Mouse (Mus musculus) lung, adult 2 months (tissue): ENCODE results near the gene Smyd3. TPM values are rescaled to one million over a fixed set of nuclear protein-coding genes. Genes with fewer than 3 reads are reported as not detected.

Source experiments
- DNase-seq: peaks from one replicate; pipeline ENCODE4 v3.0.0; 2022
- H3K4me1 ChIP-seq: fragments of 200-500 bp; 2 replicates; pipeline ENCODE4 v1.6.1; 2011; ENCODE audit warnings: low read length; ENCODE audit not compliant: control insufficient read depth, insufficient read depth
- H3K4me3 ChIP-seq: fragments of 200-500 bp; replicated peaks from 2 replicates; pipeline ENCODE3; 2011; ENCODE audit warnings: low read depth, mild to moderate bottlenecking, control low read depth, low read length; ENCODE audit errors: extremely low read depth
- CTCF ChIP-seq: fragments of 200-500 bp; IDR thresholded peaks from 2 replicates; pipeline ENCODE4 v1.5.1; 2011; ENCODE audit warnings: mild to moderate bottlenecking, low read length, control low read depth; ENCODE audit not compliant: insufficient read depth
- POLR2A ChIP-seq: fragments of 200-500 bp; IDR thresholded peaks from 2 replicates; pipeline ENCODE4 v1.6.1; 2011; ENCODE audit warnings: low read depth, mild to moderate bottlenecking, control low read depth, low read length, borderline replicate concordance; ENCODE audit errors: extremely low read depth
- WGBS: fragments of 180-500 bp; shearing (Covaris S2); methylation state at CpG from one replicate; pipeline ENCODE4 v1.1.7; 2018; 5-methylcytosine and 5-hydroxymethylcytosine counted together
- polyA plus RNA-seq: library from polyadenylated mRNA; depleted of rRNA; stranded (reverse); fragments of >200 nt; gene quantifications from 2 replicates; pipeline ENCODE4 v1.2.3, GENCODE M21; 2012

The Smyd3 gene
- polyA plus RNA-seq, 1 experiment: 4.7 TPM

DNA sequence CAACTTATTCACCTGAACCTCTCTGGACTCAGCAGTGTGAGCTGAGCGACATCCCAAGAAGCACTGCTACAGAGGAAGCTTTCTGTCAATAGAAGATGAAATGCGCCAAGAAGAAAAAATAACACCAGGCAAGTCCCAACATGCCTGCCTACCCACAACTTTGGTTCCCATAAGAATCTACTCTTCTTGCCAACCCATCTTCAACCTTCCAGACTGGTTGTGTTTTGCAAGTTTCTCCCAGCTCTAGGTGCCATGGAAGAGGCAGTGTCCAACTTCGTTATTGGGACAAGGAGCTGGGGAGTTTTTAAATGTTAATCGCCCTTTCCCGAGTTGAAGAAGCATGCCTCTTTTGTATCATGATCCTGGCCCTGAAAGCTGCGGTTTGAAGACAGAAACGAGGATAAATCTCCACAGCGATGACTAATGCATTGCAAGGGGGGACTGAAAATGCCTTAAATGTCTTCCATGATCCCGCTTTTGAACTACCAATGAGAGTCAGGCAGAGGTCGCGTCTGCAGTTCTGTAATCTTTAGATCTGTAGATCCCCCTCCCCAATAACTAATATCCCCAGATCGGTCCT, 376.7 kb downstream of the Smyd3 start:
- no peak for TF ChIP-seq CTCF
- TF ChIP-seq POLR2A: no peak
- no peak for DNase-seq
- Histone ChIP-seq H3K4me3 (no peak overlapping the region), H3K4me1 (no peaks in the 10 kb centered on the region; the same call in 1 of the 2 replicates)
- 80% methylated on average over 12 of the region's 12 CpGs for WGBS

DNA sequence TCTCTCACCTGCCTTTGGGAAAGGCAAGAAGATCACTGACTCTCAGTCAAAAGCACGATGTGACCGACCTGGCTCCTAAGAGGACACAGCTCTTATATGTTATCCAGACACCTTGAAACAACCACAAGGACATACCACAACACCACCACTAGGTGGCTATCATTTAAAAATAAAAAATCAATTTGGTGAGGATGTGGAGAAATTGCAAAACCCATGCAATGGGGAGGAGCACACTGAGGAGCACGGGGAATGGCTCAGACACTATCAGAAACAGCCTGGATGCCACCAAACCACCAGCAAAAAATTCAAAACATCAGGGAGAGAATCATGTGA, 380.7 kb downstream of the Smyd3 start:
- Histone ChIP-seq H3K4me3 (no peak overlapping the region), H3K4me1 (no peaks in the 10 kb centered on the region; the same call in 1 of the 2 replicates)
- TF ChIP-seq CTCF (no peak), POLR2A (no peak)
- WGBS: 52% methylated on average over 3 of the region's 3 CpGs
- no peak for DNase-seq

DNA sequence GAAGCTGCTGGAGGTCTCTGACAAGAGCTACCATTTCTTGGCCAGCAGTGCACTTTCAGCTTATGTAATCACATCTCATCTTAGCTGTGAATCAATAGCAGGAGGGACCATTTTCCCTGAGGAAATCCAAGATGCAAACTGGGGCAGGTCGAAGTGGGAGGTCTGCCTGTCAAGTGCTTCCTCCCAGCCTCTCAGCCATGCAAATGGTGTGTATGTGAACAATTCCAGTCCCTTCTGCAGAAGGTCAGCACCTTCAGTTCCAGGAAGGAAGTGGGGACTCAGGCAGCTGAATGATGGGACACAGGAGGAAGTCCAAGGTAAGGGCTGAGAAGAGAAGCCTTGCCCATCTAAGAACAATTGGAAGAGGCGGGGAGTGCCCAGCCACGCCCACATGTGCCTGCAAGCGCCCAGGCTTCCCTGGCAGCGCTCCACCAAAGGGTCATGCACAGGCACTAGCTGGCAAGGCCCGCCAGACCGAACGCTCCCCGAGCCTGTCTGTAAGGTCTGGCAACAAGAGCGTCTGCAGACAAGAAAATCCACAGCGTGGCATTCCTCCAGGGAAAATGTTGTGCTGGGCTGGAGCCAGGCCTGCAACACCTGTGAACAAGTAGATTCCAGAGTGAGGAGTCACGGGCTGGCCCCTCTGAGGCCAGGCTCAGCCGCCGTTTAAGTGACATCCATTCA, 381.2 kb downstream of the Smyd3 start:
- DNase-seq: peak; percentile 46
- Histone ChIP-seq H3K4me1 (no peaks in the 10 kb centered on the region; the same call in 1 of the 2 replicates), H3K4me3 (no peak overlapping the region)
- 15% methylated on average over 14 of the region's 14 CpGs for WGBS
- no peak for TF ChIP-seq POLR2A
- no peak for TF ChIP-seq CTCF

DNA sequence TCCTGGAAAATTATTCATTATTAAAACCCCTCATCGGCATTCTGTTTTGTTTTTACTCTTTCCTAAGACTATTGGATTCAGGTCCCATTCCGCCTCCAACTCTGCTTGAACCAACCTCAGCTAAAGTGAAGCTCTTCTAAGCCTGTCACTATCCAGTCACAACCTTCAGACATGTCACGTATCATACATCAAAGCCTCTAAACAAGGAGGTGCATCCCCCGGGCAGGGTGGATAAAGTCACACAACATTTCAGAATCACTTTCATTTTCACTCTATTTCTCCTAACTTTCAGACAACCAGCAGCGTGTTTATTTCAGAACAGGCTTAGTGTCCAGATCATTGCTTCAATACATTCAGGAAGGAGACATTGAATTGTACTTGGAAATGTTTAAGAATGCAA, 387.8 kb downstream of the Smyd3 start:
- Histone ChIP-seq H3K4me1 (no peaks in the 10 kb centered on the region), H3K4me3 (no peak overlapping the region)
- no peak for DNase-seq
- 85% methylated on average over 5 of the region's 5 CpGs for WGBS
- TF ChIP-seq CTCF (no peak), POLR2A (no peak)

- TF ChIP-seq POLR2A (no peak), CTCF (no peak)
- no peak for DNase-seq
- WGBS: 54% methylated on average over 3 of the region's 3 CpGs
- Histone ChIP-seq H3K4me1 (no peaks in the 10 kb centered on the region), H3K4me3 (no peak overlapping the region)
Observed at GRCm38 (mm10) chr1:179126287-179126686, 391.6 kb downstream of the Smyd3 start.

DNA sequence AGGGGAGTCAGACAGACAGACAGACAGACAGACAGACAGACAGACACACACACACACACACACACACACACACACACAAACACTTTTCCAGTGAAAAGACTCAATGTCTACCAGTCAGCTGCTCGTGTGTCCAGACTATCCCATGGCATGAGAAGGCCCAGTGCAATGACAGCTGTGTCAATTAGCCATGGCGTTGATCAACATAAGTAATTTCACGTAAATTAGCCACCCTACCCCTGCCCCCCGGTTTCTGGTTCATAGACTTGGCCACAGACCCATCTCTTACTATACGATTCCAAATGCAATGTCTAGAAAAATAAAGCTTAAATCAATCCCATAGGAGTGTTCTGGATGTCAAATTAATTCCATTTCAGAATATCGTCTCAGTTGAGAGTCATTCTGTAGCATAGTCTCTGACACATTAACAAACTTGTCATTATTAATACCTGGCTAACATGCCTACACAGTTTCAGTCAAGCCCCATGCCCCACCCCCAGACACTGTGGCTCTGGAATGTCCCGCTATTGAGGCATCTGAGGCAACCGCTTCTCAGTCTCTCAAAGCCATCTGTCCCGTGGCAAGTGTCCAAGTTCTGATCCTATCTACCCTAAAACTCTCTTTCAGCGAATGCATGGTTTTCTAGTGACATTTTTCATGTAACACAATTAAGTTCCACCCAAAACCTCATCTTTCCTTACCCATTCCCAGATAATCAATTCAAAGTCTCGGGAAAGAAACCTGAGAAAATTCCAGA, 395.2 kb downstream of the Smyd3 start:
- TF ChIP-seq POLR2A (no peak), CTCF (no peak)
- WGBS: 73% methylated on average over 11 of the region's 11 CpGs
- no peak overlapping the region for H3K4me3 ChIP-seq
- no peak for DNase-seq
- no peaks in the 10 kb centered on the region for H3K4me1 ChIP-seq

GRCm38 (mm10) chr1:179120217-179120966, 397.4 kb downstream of the Smyd3 start:
- DNase-seq: no peak
- WGBS: 88% methylated on average over 9 of the region's 9 CpGs
- TF ChIP-seq CTCF (no peak), POLR2A (no peak)

DNA sequence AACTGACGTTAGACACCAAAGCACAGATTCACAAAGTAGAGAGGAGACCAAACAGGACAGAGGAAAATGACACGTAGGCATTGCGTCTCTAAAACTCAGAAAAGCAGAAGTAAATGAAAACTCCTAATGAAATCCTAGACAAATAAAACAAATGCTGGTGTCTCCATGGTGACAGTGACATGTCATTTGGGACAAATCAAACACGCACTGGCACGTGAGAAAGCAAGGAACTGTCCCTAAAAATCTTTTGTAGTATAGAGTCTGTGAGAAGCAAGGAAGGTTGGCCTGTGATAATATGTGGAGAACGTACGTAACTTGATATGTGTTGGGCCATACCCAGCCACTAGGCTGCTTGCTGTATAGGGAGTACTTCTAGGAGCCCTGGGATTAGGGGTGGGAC, 399.2 kb downstream of the Smyd3 start:
- WGBS: 73% methylated on average over 7 of the region's 7 CpGs
- DNase-seq: no peak
- TF ChIP-seq POLR2A: no peak
- no peak for TF ChIP-seq CTCF
- Histone ChIP-seq H3K4me3 (no peak overlapping the region), H3K4me1 (no peaks in the 10 kb centered on the region)

More at GRCm38 (mm10) chr1:179120217-179120966, 397.4 kb downstream of the Smyd3 start:
- H3K4me3 ChIP-seq: no peak overlapping the region
- H3K4me1 ChIP-seq: no peaks in the 10 kb centered on the region
